Mouse (Mus musculus): ENCODE results near the gene Fcrl5. TPM values are rescaled to one million over a fixed set of nuclear protein-coding genes. Genes with fewer than 3 reads are reported as not detected.

Gene Fcrl5
- total and polyA plus RNA-seq, 3 experiments, result 0.14 TPM; not detected in 1

DNA sequence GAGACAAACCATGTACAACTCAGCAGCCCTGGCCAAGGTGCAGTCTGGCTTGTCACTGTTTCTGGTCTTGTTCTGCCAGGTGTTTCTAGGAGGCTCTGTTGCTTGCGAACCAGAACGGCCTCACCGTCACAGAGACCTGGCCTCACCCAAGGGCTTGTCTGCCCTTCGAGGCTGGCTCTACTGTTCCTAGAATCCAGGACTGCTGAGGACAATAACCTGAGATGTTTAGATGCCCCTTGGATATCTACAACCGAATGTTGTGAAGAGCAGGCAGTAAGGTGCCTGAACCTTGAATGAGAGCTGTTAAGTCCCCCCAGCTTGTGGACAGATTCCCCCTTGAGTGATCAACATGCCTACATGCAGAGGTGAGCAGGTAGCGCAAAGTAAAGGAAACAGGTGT, 67.2 kb downstream of the Fcrl5 start:
- TF ChIP-seq CTCF (IDR thresholded peaks at IDR 0.05) (no peak), POLR2A (IDR thresholded peaks at IDR 0.05; ENCODE audit: insufficient read depth, low read depth, low read length) (no peak), EP300 (IDR thresholded peaks at IDR 0.05; ENCODE audit: insufficient read depth, low read depth, low read length) (no peak)
- WGBS, result 92% methylated on average over 6 of the region's 6 CpGs

DNA sequence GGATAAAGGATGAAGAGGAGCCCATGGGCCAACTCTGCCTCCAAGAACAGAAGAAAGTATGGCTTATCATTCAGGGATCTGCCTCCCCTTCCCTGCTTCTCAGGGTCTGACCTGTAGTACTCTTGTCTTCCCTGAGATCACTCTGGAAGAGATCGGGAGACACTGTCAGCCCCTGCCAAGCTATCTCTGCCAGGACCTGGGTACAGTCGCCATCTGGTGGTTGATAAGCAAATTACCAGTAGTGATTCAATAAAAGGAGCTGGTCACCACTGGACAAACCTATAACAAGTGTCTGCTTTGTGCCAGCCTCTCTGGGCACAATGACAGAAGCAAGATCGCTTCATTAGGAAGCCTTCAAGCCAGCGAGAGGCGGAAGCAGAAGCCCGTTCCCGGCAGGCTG, 68.8 kb downstream of the Fcrl5 start:
- Histone ChIP-seq H3K9ac (ENCODE audit: low read depth, low read length) (no peak overlapping the region), H3K36me3 (ENCODE audit: control insufficient read depth, insufficient read depth, low read length) (no peaks in the 10 kb centered on the region), H3K79me2 (replicated peaks; ENCODE audit: control insufficient read depth, insufficient read depth, low read length) (no peaks in the 10 kb centered on the region), H3K4me3 (no peak overlapping the region), H3K27ac (no peak overlapping the region), H3K27me3 (ENCODE audit: control insufficient read depth, insufficient read depth, low read length) (no peaks in the 10 kb centered on the region), H3K4me1 (ENCODE audit: control insufficient read depth, insufficient read depth, low read length) (peaks cover 8% of the 10 kb centered on the region)
- TF ChIP-seq POLR2A (IDR thresholded peaks at IDR 0.05; ENCODE audit: insufficient read depth, low read depth, low read length), result no peak
- no peak for TF ChIP-seq EP300 (IDR thresholded peaks at IDR 0.05; ENCODE audit: insufficient read depth, low read depth, low read length)
- TF ChIP-seq CTCF (IDR thresholded peaks at IDR 0.05), result peak; percentile 86
- DNase-seq, result no peak
- intact Hi-C loops (cut with DNase I), result loop anchor here (5.0 kb wide), 1 partner anchor 472 kb away; no protein-coding TSS in a partner anchor
- WGBS, result 24% methylated on average over 7 of the region's 7 CpGs

More for the DNA sequence above, 67.2 kb downstream of the Fcrl5 start:
- no peaks in the 10 kb centered on the region for H3K27me3 ChIP-seq (ENCODE audit: control insufficient read depth, insufficient read depth, low read length)
- H3K4me3 ChIP-seq, result no peak overlapping the region
- no peaks in the 10 kb centered on the region for H3K79me2 ChIP-seq (replicated peaks; ENCODE audit: control insufficient read depth, insufficient read depth, low read length)
- H3K4me1 ChIP-seq (ENCODE audit: control insufficient read depth, insufficient read depth, low read length), result no peaks in the 10 kb centered on the region
- H3K9ac ChIP-seq (ENCODE audit: low read depth, low read length), result no peak overlapping the region
- H3K36me3 ChIP-seq (ENCODE audit: control insufficient read depth, insufficient read depth, low read length), result no peaks in the 10 kb centered on the region
- DNase-seq, result no peak
- no peak overlapping the region for H3K27ac ChIP-seq
- intact Hi-C loops (cut with DNase I), result loop anchor here (5.0 kb wide), 1 partner anchor 470 kb away; no protein-coding TSS in a partner anchor

DNA sequence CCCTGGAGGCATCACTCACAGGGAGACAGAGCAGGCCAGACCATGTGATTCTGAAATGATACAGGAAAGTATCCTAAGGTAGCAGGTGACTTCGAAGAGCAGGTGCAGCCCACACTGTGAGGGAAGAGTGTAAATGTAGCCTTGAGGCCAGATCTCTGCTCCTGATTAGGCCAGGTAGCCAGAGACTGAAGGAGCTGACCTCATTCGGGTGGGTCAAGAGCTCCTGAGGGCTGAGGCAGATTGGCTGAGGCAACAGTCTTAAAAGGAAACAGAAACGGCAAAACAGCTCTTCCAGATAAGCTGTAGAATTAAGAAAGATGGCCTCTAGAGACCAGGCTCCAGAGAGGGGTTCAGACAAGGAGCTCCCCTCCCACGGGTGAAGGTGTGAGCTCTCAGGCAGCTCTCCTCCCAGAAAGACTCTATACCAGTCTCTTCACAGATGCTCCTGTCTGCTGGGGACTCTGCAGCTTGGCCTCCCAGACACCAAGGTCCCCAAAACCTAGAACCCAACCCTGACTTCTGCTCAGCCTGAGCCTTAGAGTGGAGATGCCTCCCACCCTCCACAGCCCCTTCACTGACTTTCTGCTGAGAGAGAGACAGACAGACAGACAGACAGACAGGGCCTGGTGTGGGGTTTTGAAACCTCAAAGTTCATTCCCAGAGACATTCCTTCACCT, 69.3 kb downstream of the Fcrl5 start:
- WGBS, result 49% methylated on average over 4 of the region's 4 CpGs
- no peaks in the 10 kb centered on the region for H3K79me2 ChIP-seq (replicated peaks; ENCODE audit: control insufficient read depth, insufficient read depth, low read length)
- no peaks in the 10 kb centered on the region for H3K36me3 ChIP-seq (ENCODE audit: control insufficient read depth, insufficient read depth, low read length)
- intact Hi-C loops (cut with DNase I), result loop anchor here (5.0 kb wide), 1 partner anchor 473 kb away; no protein-coding TSS in a partner anchor
- H3K4me1 ChIP-seq (ENCODE audit: control insufficient read depth, insufficient read depth, low read length), result peaks cover 10% of the 10 kb centered on the region
- no peak for DNase-seq
- H3K27me3 ChIP-seq (ENCODE audit: control insufficient read depth, insufficient read depth, low read length), result no peaks in the 10 kb centered on the region
- H3K9ac ChIP-seq (ENCODE audit: low read depth, low read length), result no peak overlapping the region
- H3K4me3 ChIP-seq, result no peak overlapping the region
- TF ChIP-seq POLR2A (IDR thresholded peaks at IDR 0.05; ENCODE audit: insufficient read depth, low read depth, low read length) (no peak), CTCF (IDR thresholded peaks at IDR 0.05) (no peak; the same call in 1 of the 2 replicates), EP300 (IDR thresholded peaks at IDR 0.05; ENCODE audit: insufficient read depth, low read depth, low read length) (no peak)
- no peak overlapping the region for H3K27ac ChIP-seq

DNA sequence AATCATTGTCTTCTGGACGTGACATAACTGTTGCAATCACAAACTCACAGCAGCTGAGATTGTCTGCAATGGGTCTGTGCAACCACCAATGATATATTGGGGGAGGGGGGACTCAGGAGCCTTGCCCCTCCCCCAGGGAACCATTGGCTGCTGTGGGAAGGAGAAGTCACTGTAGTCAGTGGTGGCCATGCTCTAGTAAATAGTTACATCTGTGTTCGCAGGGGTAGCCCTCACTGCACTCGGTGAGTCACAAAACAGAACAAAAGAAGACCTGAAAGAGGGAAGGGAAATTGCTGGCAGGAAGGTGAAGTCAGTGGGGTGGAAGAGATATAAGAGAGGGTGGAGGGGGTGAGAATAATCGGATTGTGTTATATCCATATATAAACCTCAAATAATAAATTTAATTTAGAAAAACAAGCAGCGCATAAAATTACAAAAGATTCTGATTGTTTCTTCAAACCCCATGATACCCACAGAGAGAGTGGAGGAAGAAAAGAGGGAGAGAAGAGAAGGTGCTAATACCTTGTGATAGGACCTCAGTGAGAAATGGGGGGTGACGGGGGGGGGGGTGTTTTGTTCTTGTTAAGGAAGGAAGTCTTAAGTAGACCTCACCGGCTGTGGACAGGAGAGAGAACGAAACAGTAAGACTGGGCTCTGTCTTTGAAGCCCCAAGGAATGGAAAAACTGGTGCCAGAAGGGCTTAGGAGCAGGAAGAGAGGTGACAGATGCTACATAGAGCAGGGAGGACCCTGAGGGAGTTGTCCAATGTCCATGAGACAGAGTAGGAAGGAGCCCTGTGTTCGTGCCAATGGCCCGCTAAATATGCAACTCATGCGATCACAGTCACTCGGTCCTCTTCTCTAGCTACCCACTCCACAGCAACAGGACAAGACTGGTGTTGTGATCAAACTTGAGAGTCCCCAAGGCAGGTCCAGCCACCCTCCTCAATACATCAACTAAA, 71.2 kb downstream of the Fcrl5 start:
- Histone ChIP-seq H3K9ac (ENCODE audit: low read depth, low read length) (no peak overlapping the region), H3K4me1 (ENCODE audit: control insufficient read depth, insufficient read depth, low read length) (peaks cover 10% of the 10 kb centered on the region), H3K27me3 (ENCODE audit: control insufficient read depth, insufficient read depth, low read length) (no peaks in the 10 kb centered on the region), H3K27ac (no peak overlapping the region), H3K36me3 (ENCODE audit: control insufficient read depth, insufficient read depth, low read length) (no peaks in the 10 kb centered on the region), H3K79me2 (replicated peaks; ENCODE audit: control insufficient read depth, insufficient read depth, low read length) (no peaks in the 10 kb centered on the region), H3K4me3 (no peak overlapping the region)
- intact Hi-C loops (cut with DNase I), result no loop called here
- WGBS, result 50% methylated on average over 12 of the region's 12 CpGs
- TF ChIP-seq POLR2A (IDR thresholded peaks at IDR 0.05; ENCODE audit: insufficient read depth, low read depth, low read length) (no peak), EP300 (IDR thresholded peaks at IDR 0.05; ENCODE audit: insufficient read depth, low read depth, low read length) (no peak), CTCF (IDR thresholded peaks at IDR 0.05) (no peak)
- DNase-seq, result no peak

DNA sequence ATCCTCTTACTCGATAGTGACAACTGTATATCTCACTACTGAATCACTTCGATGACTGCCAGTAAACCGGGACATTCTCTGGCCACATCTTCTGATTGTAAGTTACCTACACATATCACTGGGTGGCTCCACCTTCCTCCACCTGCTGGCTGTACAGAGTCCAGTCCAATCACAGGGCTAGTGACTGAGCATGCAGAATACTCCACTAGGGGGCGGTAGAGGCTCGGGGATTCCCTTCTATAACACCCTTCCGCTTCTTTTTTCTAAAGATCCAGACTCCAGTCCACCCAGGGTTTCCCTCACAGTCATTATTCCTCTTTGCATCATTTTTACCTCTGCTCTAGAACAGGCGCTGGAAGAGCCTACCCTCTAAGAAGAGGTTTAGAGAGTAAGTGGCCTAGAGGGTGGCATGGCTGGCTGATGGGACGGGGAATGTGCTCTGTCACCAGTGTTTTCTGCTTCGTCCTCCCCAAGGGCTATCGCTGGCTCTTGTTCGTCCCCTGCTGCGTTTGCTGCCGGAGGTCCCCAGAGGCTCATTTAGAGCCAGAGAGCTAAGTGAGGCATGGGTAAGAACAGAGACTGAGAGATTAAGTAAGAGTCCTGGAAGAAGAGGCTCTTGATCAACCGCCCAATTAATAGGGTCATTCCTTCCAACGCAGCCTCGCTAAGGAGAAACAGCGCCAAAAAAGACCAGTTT, 72.8 kb downstream of the Fcrl5 start:
- peak overlapping the region; percentile 59 for H3K27ac ChIP-seq
- H3K79me2 ChIP-seq (replicated peaks; ENCODE audit: control insufficient read depth, insufficient read depth, low read length), result no peaks in the 10 kb centered on the region
- no peaks in the 10 kb centered on the region for H3K36me3 ChIP-seq (ENCODE audit: control insufficient read depth, insufficient read depth, low read length)
- intact Hi-C loops (cut with DNase I), result loop anchor here (1.0 kb wide), 2 partner anchors 17 to 54 kb away; partner anchors contain the start of gene Etv3
- WGBS, result 18% methylated on average over 17 of the region's 17 CpGs
- no peak overlapping the region for H3K9ac ChIP-seq (ENCODE audit: low read depth, low read length)
- H3K27me3 ChIP-seq (ENCODE audit: control insufficient read depth, insufficient read depth, low read length), result no peaks in the 10 kb centered on the region
- peak overlapping the region; percentile 22 for H3K4me3 ChIP-seq
- peaks cover 10% of the 10 kb centered on the region for H3K4me1 ChIP-seq (ENCODE audit: control insufficient read depth, insufficient read depth, low read length)
- peak; percentile 83 to 84 for DNase-seq
- TF ChIP-seq POLR2A (IDR thresholded peaks at IDR 0.05; ENCODE audit: insufficient read depth, low read depth, low read length), result no peak
- TF ChIP-seq EP300 (IDR thresholded peaks at IDR 0.05; ENCODE audit: insufficient read depth, low read depth, low read length), result peak; percentile 92

Data from heart, adult 2 months (tissue).